Mouse (Mus musculus) lung, embryonic 14.5 days (tissue): ENCODE measurements around the gene Stum. TPM values are rescaled to one million over a fixed set of nuclear protein-coding genes. Genes with fewer than 3 reads are reported as not detected.
A peak's percentile ranks its signal among the peaks of the same experiment; 100 is the strongest.

Experiments
- ATAC-seq: fragments of 200-750 bp; cut with Nextera tagmentation; 2 replicates; pipeline ENCODE4 v1.8.0; 2017; ENCODE audit warnings: mild to moderate bottlenecking, moderate TSS enrichment, moderate library complexity; ENCODE audit not compliant: insufficient read depth
- DNase-seq: peaks from one replicate; pipeline ENCODE4 v3.0.0-alpha.2; 2015
- H3K27ac ChIP-seq: fragments of 300-500 bp; sonication (generic); 2 replicates; pipeline ENCODE4 v1.5.1; 2014; ENCODE audit warnings: low read depth, mild to moderate bottlenecking, moderate library complexity
- H3K27me3 ChIP-seq: fragments of 300-500 bp; sonication (generic); 2 replicates; pipeline ENCODE4 v1.6.1; 2014; ENCODE audit warnings: low read length, control low read depth; ENCODE audit not compliant: insufficient read depth
- H3K36me3 ChIP-seq: fragments of 300-500 bp; sonication (generic); 2 replicates; pipeline ENCODE4 v1.6.1; 2014; ENCODE audit warnings: control low read depth; ENCODE audit not compliant: insufficient read depth
- H3K4me1 ChIP-seq: fragments of 300-500 bp; sonication (generic); 2 replicates; pipeline ENCODE4 v1.6.1; 2014; ENCODE audit warnings: antibody characterized with exemption, control low read depth; ENCODE audit not compliant: insufficient read depth
- H3K4me2 ChIP-seq: fragments of 300-500 bp; sonication (generic); 2 replicates; pipeline ENCODE4 v1.6.1; 2014; ENCODE audit warnings: mild to moderate bottlenecking
- H3K4me3 ChIP-seq: fragments of 300-500 bp; sonication (generic); 2 replicates; pipeline ENCODE4 v1.5.1; 2014; ENCODE audit warnings: low read depth, low read length
- H3K9ac ChIP-seq: fragments of 300-500 bp; sonication (generic); 2 replicates; pipeline ENCODE4 v1.6.1; 2014
- H3K9me3 ChIP-seq: fragments of 300-500 bp; sonication (generic); 2 replicates; pipeline ENCODE4 v1.6.1; 2016; ENCODE audit warnings: low read depth, low read length, control low read depth
- CTCF ChIP-seq: IDR thresholded peaks from 2 replicates; pipeline ENCODE4 v1.5.1; 2016; ENCODE audit warnings: antibody characterized with exemption, low read depth
- WGBS: fragments of 180-500 bp; shearing (Covaris S2); extraction: QIAGEN DNeasy Blood & Tissue Kit; methylation state at CpG from one replicate; pipeline ENCODE4 v1.1.7; 2014; 5-methylcytosine and 5-hydroxymethylcytosine counted together
- polyA plus RNA-seq: library from polyadenylated mRNA; unstranded; fragments of >200 nt; fragmentation: Nextera tagmentation; extraction: Ambion mirVana; gene quantifications from 2 replicates; pipeline ENCODE4 v1.2.1, GENCODE M21; 2014

The Stum gene
- polyA plus RNA-seq, 1 experiment from 2014 or later, result not detected

DNA sequence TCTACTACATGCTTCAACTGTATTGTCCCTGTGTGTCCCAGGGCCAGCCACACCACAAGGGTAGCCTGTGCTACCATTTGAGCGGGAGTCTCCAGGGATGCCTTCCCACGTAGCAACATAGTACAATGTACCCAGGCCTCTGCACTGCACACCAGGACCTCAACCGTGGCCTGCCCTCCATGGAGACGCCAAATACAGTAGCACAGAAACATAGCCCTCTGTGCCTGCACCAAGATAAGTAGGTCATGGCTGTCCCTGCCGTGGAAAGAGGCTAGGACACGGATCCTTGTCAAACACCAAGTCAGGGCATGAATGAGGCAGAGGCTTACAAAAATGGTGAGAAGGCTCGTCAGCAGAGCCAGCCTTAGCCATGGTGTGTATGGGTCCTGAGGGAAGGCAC is 67.5 kb downstream of the Stum start:
- Histone ChIP-seq H3K27me3 (no peaks in the 10 kb centered on the region), H3K9ac (no peak overlapping the region), H3K4me1 (no peaks in the 10 kb centered on the region), H3K9me3 (no peaks in the 10 kb centered on the region), H3K4me3 (no peak overlapping the region), H3K27ac (no peak overlapping the region), H3K4me2 (no peak overlapping the region), H3K36me3 (peaks cover 28% of the 10 kb centered on the region; the same call in 1 of the 2 replicates)
- no peak for DNase-seq
- no peak for TF ChIP-seq CTCF
- 81% methylated on average over 7 of the region's 7 CpGs for WGBS
- no peak for ATAC-seq

GRCm38 (mm10) chr1:180415064-180415463 is 68.2 kb downstream of the Stum start:
- Histone ChIP-seq H3K27ac (no peak overlapping the region), H3K36me3 (peaks cover 28% of the 10 kb centered on the region; the same call in 1 of the 2 replicates), H3K27me3 (no peaks in the 10 kb centered on the region), H3K4me3 (no peak overlapping the region), H3K4me1 (no peaks in the 10 kb centered on the region), H3K9ac (no peak overlapping the region), H3K9me3 (no peaks in the 10 kb centered on the region), H3K4me2 (no peak overlapping the region)
- ATAC-seq, result peak; percentile 53; the same call in 1 of the 2 replicates
- TF ChIP-seq CTCF, result no peak
- DNase-seq, result peak; percentile 73
- 40% methylated on average over 4 of the region's 4 CpGs for WGBS

DNA sequence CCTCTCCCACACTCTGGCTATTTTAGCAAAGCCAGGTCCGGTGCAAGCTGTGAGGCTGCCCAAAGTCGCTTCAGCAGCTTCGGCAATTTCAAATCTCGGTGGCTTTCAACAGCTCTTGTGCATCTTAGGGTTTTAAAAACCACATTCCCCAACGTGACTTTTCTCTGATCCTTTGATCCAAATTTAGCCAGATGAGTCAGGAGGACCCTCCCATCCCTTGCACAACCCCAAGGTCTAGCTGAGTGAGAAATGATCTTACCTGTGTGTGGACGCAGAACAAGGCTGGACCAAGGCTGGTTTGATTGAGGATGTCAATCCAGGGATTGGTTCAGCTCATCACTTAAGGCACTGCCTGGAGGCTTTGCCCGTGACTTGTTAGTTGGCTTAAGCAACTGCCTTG is 73.0 kb downstream of the Stum start:
- ATAC-seq, result no peak
- H3K27me3 ChIP-seq, result no peaks in the 10 kb centered on the region
- peaks cover 12% of the 10 kb centered on the region; the same call in 1 of the 2 replicates for H3K36me3 ChIP-seq
- no peak overlapping the region for H3K4me3 ChIP-seq
- no peak for DNase-seq
- H3K4me1 ChIP-seq, result 0 out of 2 replicates have a peak, but pooled peaks cover 5% of the 10 kb centered on the region
- no peak overlapping the region for H3K4me2 ChIP-seq
- no peak for TF ChIP-seq CTCF
- WGBS, result 62% methylated on average over 7 of the region's 7 CpGs
- no peak overlapping the region for H3K27ac ChIP-seq
- no peak overlapping the region for H3K9ac ChIP-seq
- no peaks in the 10 kb centered on the region for H3K9me3 ChIP-seq

GRCm38 (mm10) chr1:180409771-180410170 is 73.5 kb downstream of the Stum start:
- Histone ChIP-seq H3K9me3 (no peaks in the 10 kb centered on the region), H3K4me1 (peaks cover 6% of the 10 kb centered on the region), H3K27me3 (no peaks in the 10 kb centered on the region), H3K4me3 (no peak overlapping the region), H3K4me2 (no peak overlapping the region), H3K27ac (no peak overlapping the region), H3K36me3 (peaks cover 12% of the 10 kb centered on the region; the same call in 1 of the 2 replicates), H3K9ac (no peak overlapping the region)
- TF ChIP-seq CTCF, result no peak
- no peak for DNase-seq
- ATAC-seq, result no peak
- WGBS, result 64% methylated on average over 5 of the region's 5 CpGs

DNA sequence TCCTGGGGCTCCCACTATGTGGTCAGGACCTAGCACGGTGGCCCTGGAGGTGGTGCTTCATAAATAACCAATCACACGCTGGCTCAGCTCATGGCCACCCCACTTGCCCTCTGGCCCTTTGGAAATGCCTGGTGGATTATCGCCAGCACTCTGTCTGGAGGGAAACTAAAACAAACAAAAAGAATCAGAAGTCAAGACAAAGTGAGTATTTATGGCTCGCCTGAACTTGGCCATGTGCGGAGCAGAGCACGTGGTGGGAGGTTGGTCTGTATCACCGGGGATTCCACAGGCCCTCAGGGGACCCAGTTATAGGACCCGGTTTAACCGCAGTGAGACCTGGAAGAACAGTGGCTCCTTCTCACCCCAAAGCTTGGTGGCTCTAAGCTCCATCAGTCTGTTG is 74.5 kb downstream of the Stum start:
- H3K4me2 ChIP-seq, result no peak overlapping the region
- no peak overlapping the region for H3K4me3 ChIP-seq
- no peaks in the 10 kb centered on the region for H3K9me3 ChIP-seq
- H3K27me3 ChIP-seq, result no peaks in the 10 kb centered on the region
- peaks cover 8% of the 10 kb centered on the region; the same call in 1 of the 2 replicates for H3K36me3 ChIP-seq
- peaks cover 15% of the 10 kb centered on the region for H3K4me1 ChIP-seq
- 17% methylated on average over 9 of the region's 9 CpGs for WGBS
- no peak; the same call in 1 of the 2 replicates for ATAC-seq
- no peak for DNase-seq
- H3K27ac ChIP-seq, result no peak overlapping the region
- TF ChIP-seq CTCF, result no peak
- H3K9ac ChIP-seq, result no peak overlapping the region

GRCm38 (mm10) chr1:180407727-180408719 is 75.3 kb downstream of the Stum start:
- 65% methylated on average over 18 of the region's 18 CpGs for WGBS
- no peak for DNase-seq
- ATAC-seq, result no peak
- Histone ChIP-seq H3K27me3 (no peaks in the 10 kb centered on the region), H3K9ac (no peak overlapping the region), H3K27ac (peak overlapping the region; percentile 58; the same call in 1 of the 2 replicates), H3K9me3 (no peaks in the 10 kb centered on the region), H3K36me3 (peaks cover under 1% of the 10 kb centered on the region; the same call in 1 of the 2 replicates), H3K4me2 (no peak overlapping the region), H3K4me1 (peaks cover 23% of the 10 kb centered on the region), H3K4me3 (no peak overlapping the region)
- TF ChIP-seq CTCF, result no peak

GRCm38 (mm10) chr1:180407171-180407671 is 76.1 kb downstream of the Stum start:
- H3K4me1 ChIP-seq, result peaks cover 28% of the 10 kb centered on the region
- H3K4me3 ChIP-seq, result no peak overlapping the region
- H3K27me3 ChIP-seq, result no peaks in the 10 kb centered on the region
- H3K36me3 ChIP-seq, result no peaks in the 10 kb centered on the region
- no peak overlapping the region for H3K9ac ChIP-seq
- peak overlapping the region; percentile 42 for H3K4me2 ChIP-seq
- H3K9me3 ChIP-seq, result no peaks in the 10 kb centered on the region
- WGBS, result 17% methylated on average over 16 of the region's 16 CpGs
- TF ChIP-seq CTCF, result peak; percentile 78
- peak overlapping the region; percentile 58 for H3K27ac ChIP-seq
- peak; percentile 48 for ATAC-seq
- peak; percentile 86 for DNase-seq
